Mouse (Mus musculus): ENCODE data around the gene Uqcc3. TPM values are rescaled to one million over a fixed set of nuclear protein-coding genes. Genes with fewer than 3 reads are reported as not detected.
"Not testable (repeated sequence)": the region's sequence is repeated elsewhere in the genome, so short reads cannot be mapped to it uniquely, and the experiment has no call there.

Uqcc3 gene
- polyA plus RNA-seq, 1 experiment from 2014 or later = 59.0 TPM

DNA sequence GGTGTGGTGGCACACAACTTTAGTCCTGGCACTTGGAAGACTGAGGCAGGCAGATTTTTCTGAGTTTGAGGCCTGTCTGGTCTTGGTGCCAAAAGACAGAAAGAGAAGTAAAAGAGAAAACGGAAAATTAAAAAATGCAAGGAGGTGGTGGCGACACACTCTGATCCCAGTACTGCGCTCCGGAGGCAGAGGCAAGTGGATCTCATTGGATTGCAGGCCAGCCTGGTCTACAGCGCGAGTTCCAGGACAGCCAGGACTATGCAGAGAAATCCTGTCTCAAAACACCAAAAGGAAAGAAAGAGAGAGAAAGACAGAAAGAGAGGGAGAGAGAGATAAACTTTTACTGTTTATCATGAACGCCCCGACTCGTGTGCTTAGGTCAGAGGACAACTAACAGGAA, 9.9 kb downstream of the Uqcc3 start:
- peak overlapping the region; percentile 80 for H3K4me3 ChIP-seq (ENCODE audit: low read depth, low read length)
- no peaks in the 10 kb centered on the region for H3K9me3 ChIP-seq (replicated peaks; ENCODE audit: control insufficient read depth, low read length)
- peak overlapping the region; percentile 91 for H3K4me2 ChIP-seq
- ATAC-seq (replicated peaks; ENCODE audit: insufficient number of reproducible peaks, low FRiP score, low TSS enrichment) = no peak; the same call in 1 of the 2 replicates
- WGBS (ENCODE audit: insufficient replicate concordance) = 47% methylated on average over 9 of the region's 9 CpGs
- H3K9ac ChIP-seq (ENCODE audit: low read depth, low read length) = peak overlapping the region; percentile 80
- H3K36me3 ChIP-seq (ENCODE audit: control insufficient read depth, insufficient read depth, low read length) = peaks cover 5% of the 10 kb centered on the region; the same call in 1 of the 2 replicates
- H3K4me1 ChIP-seq (ENCODE audit: control insufficient read depth, insufficient read depth, low read length) = peaks cover 6% of the 10 kb centered on the region
- no peaks in the 10 kb centered on the region for H3K27me3 ChIP-seq (ENCODE audit: control insufficient read depth, insufficient read depth, low read length)
- peak overlapping the region; percentile 76 for H3K27ac ChIP-seq (ENCODE audit: low read depth, low read length)

DNA sequence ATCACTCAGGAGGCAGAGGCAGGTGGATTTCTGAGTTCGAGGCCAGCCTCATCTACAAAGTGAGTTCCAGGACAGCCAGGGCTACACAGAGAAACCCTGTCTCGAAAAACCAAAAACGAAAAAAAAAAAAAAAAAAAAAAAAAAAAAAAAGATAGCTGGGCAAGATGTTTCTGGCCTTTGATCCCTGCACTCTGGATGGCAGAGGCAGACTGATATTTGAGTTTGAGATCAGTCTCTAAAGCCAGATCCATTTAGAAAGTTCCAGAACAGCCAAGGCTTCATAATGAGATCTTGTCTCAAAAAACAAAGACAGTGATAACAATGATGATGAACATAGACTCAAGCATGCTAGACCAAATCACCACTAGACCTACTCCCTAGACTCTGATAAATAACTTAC, 10.3 kb downstream of the Uqcc3 start:
- not testable (repeated sequence) for ATAC-seq (replicated peaks; ENCODE audit: insufficient number of reproducible peaks, low FRiP score, low TSS enrichment); H3K9ac ChIP-seq (ENCODE audit: low read depth, low read length); H3K27me3 ChIP-seq (ENCODE audit: control insufficient read depth, insufficient read depth, low read length); H3K4me1 ChIP-seq (ENCODE audit: control insufficient read depth, insufficient read depth, low read length); H3K27ac ChIP-seq (ENCODE audit: low read depth, low read length); H3K36me3 ChIP-seq (ENCODE audit: control insufficient read depth, insufficient read depth, low read length); H3K9me3 ChIP-seq (replicated peaks; ENCODE audit: control insufficient read depth, low read length)
- Histone ChIP-seq H3K4me3 (ENCODE audit: low read depth, low read length) (peak overlapping the region; percentile 80; the same call in 1 of the 2 replicates), H3K4me2 (peak overlapping the region; percentile 91)
- 56% methylated on average over 3 of the region's 3 CpGs for WGBS (ENCODE audit: insufficient replicate concordance)

DNA sequence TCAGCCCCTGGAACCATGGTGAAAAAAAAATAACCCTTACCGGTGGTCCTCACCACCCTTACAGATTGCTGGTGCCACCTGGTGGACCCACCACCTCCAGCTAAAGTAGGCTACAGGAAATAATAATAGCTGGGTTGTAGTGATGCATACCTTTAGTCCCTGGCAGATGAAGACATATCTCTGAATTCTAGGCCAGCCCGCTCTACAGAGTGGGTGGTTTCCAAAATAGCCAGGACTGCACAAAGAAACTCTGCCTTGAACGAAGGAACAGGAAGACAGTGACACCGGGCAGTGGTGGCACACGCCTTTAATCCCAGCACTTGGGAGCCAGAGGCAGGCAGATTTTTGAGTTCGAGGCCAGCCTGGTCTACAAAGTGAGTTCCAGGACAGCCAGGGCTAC, 16.5 kb downstream of the Uqcc3 start:
- Histone ChIP-seq H3K27me3 (ENCODE audit: control insufficient read depth, insufficient read depth, low read length) (no peaks in the 10 kb centered on the region), H3K27ac (ENCODE audit: low read depth, low read length) (no peak overlapping the region), H3K9ac (ENCODE audit: low read depth, low read length) (no peak overlapping the region), H3K4me1 (ENCODE audit: control insufficient read depth, insufficient read depth, low read length) (no peaks in the 10 kb centered on the region), H3K4me2 (no peak overlapping the region), H3K36me3 (ENCODE audit: control insufficient read depth, insufficient read depth, low read length) (no peaks in the 10 kb centered on the region), H3K4me3 (ENCODE audit: low read depth, low read length) (no peak overlapping the region), H3K9me3 (replicated peaks; ENCODE audit: control insufficient read depth, low read length) (no peaks in the 10 kb centered on the region)
- ATAC-seq (replicated peaks; ENCODE audit: insufficient number of reproducible peaks, low FRiP score, low TSS enrichment) = no peak
- 73% methylated on average over 6 of the region's 6 CpGs for WGBS (ENCODE audit: insufficient replicate concordance)

DNA sequence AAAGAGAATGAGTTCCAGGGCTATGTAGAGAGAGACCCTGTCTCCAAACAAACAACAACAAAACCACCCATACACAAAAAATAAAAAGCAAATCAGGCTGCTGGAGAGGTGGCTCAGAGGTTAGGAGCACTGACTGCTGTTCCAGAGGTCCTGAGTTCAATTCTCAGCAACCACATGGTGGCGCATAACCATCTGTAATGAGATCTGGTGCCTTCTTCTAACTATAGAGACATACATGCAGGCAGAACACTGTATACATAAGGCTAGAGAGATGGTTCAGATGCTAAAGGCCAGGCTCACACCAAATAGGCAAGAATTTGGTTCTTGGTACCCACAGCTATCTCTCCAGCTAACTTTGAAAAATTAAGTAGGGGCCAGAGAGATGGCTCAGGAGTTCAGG, 21.7 kb downstream of the Uqcc3 start:
- no peaks in the 10 kb centered on the region for H3K36me3 ChIP-seq (ENCODE audit: control insufficient read depth, insufficient read depth, low read length)
- 11% methylated on average over 1 of the region's 1 CpGs for WGBS (ENCODE audit: insufficient replicate concordance)
- no peaks in the 10 kb centered on the region for H3K9me3 ChIP-seq (replicated peaks; ENCODE audit: control insufficient read depth, low read length)
- H3K4me1 ChIP-seq (ENCODE audit: control insufficient read depth, insufficient read depth, low read length) = no peaks in the 10 kb centered on the region
- ATAC-seq (replicated peaks; ENCODE audit: insufficient number of reproducible peaks, low FRiP score, low TSS enrichment) = no peak
- no peak overlapping the region for H3K27ac ChIP-seq (ENCODE audit: low read depth, low read length)
- H3K4me3 ChIP-seq (ENCODE audit: low read depth, low read length) = no peak overlapping the region
- H3K4me2 ChIP-seq = no peak overlapping the region
- H3K9ac ChIP-seq (ENCODE audit: low read depth, low read length) = no peak overlapping the region
- H3K27me3 ChIP-seq (ENCODE audit: control insufficient read depth, insufficient read depth, low read length) = no peaks in the 10 kb centered on the region

DNA sequence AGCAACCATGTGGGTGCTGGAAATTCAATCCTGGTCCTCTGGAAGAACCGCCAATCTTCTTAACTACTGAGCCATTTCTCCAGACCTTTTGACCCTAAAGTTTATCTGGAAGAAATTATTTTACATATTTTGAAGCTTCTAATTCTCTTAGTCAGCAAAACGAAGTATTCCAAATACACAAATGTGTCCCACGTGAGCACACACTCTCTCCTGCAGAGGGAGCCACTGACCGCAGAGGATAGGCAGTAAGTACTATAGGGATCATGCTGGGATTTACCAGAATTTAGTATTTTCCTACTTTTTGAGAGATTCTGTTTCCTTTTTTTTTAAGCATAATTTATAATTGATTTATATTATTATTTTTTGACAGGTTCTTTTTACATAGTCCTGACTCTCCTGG, 23.0 kb downstream of the Uqcc3 start:
- 46% methylated on average over 4 of the region's 4 CpGs for WGBS (ENCODE audit: insufficient replicate concordance)
- Histone ChIP-seq H3K36me3 (ENCODE audit: control insufficient read depth, insufficient read depth, low read length) (no peaks in the 10 kb centered on the region), H3K4me1 (ENCODE audit: control insufficient read depth, insufficient read depth, low read length) (no peaks in the 10 kb centered on the region), H3K4me3 (ENCODE audit: low read depth, low read length) (no peak overlapping the region), H3K9me3 (replicated peaks; ENCODE audit: control insufficient read depth, low read length) (no peaks in the 10 kb centered on the region), H3K4me2 (no peak overlapping the region), H3K9ac (ENCODE audit: low read depth, low read length) (no peak overlapping the region), H3K27ac (ENCODE audit: low read depth, low read length) (no peak overlapping the region), H3K27me3 (ENCODE audit: control insufficient read depth, insufficient read depth, low read length) (no peaks in the 10 kb centered on the region)
- no peak for ATAC-seq (replicated peaks; ENCODE audit: insufficient number of reproducible peaks, low FRiP score, low TSS enrichment)

DNA sequence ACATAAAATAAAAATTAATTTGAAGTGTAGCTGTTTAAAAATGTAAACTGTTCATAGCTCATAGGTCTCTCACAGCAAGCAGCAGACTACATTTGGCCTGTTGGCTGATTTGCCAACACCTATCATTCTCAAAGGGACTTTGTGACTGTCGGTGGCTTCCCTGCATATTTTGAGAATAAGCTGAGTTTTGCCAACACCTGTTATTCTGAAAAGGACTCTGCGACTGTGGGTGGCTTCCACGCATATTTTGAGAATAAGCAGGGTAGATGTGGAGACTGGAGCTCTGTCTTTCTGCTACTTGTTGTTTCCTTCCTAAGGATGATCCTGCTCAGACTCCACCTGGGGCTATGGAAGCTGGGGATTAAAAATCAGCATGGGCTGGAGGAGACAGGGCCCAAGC, 27.6 kb downstream of the Uqcc3 start:
- Histone ChIP-seq H3K27ac (ENCODE audit: low read depth, low read length) (no peak overlapping the region), H3K36me3 (ENCODE audit: control insufficient read depth, insufficient read depth, low read length) (no peaks in the 10 kb centered on the region), H3K4me3 (ENCODE audit: low read depth, low read length) (no peak overlapping the region), H3K9me3 (replicated peaks; ENCODE audit: control insufficient read depth, low read length) (no peaks in the 10 kb centered on the region), H3K9ac (ENCODE audit: low read depth, low read length) (no peak overlapping the region), H3K27me3 (ENCODE audit: control insufficient read depth, insufficient read depth, low read length) (no peaks in the 10 kb centered on the region), H3K4me1 (ENCODE audit: control insufficient read depth, insufficient read depth, low read length) (peaks cover 4% of the 10 kb centered on the region; the same call in 1 of the 2 replicates), H3K4me2 (no peak overlapping the region)
- ATAC-seq (replicated peaks; ENCODE audit: insufficient number of reproducible peaks, low FRiP score, low TSS enrichment) = no peak
- 71% methylated on average over 3 of the region's 3 CpGs for WGBS (ENCODE audit: insufficient replicate concordance)

DNA sequence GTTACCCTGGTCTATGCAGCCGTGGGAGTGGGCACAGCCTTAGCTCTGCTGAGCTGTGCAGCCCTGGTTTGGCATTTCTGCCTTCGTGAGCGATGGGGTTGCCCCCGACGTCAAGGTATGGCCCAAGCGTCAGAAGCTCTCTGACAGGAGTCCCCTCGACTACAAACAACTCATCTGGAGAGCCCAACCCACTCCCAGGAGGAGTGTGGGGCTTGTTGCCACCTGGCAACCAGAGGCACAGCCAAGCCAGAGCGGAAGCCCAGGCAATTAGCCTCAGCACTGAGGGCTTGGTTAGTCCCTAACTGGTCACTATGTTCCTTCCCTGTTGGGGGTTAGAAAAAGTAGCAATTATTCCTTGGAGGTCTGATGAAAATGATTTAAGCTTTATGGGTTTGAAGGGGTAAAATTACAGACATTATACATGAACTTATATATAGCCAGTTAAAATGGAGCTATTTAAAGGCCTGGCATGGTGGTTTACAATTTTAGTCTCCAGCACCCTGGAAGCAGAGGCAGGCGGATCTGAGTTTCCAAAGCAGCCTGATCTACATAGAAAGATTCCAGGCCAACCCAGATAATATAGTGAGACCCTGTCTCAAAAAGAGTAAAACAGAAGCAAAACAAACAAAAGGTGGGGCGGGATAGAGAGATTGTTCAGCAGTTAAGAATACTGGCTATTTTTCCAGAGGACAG, 28.3 kb downstream of the Uqcc3 start:
- no peak for ATAC-seq (replicated peaks; ENCODE audit: insufficient number of reproducible peaks, low FRiP score, low TSS enrichment)
- Histone ChIP-seq H3K27me3 (ENCODE audit: control insufficient read depth, insufficient read depth, low read length) (no peaks in the 10 kb centered on the region), H3K9me3 (replicated peaks; ENCODE audit: control insufficient read depth, low read length) (no peaks in the 10 kb centered on the region), H3K4me3 (ENCODE audit: low read depth, low read length) (no peak overlapping the region), H3K9ac (ENCODE audit: low read depth, low read length) (no peak overlapping the region), H3K4me1 (ENCODE audit: control insufficient read depth, insufficient read depth, low read length) (peaks cover 4% of the 10 kb centered on the region; the same call in 1 of the 2 replicates), H3K27ac (ENCODE audit: low read depth, low read length) (no peak overlapping the region), H3K36me3 (ENCODE audit: control insufficient read depth, insufficient read depth, low read length) (no peaks in the 10 kb centered on the region), H3K4me2 (no peak overlapping the region)
- 47% methylated on average over 10 of the region's 10 CpGs for WGBS (ENCODE audit: insufficient replicate concordance)

DNA sequence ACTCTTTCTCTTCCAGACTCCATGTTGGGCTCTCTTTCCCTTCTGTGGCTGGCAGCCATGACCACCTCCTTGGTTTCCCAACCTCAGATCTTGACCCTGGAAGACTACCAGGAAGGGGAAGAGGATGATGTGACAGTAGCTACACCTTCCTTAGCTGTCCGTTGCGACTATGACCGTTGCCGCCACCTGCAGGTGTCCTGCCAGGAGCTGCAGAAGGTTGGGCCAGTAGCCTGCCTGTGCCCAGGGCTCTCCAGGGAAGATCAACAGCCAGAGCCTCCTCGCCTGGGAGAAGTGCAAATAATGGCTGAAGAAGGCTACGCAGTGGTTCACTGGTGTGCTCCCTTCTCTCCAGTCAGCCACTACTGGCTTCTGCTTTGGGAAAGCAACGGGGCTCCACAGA, 29.1 kb downstream of the Uqcc3 start:
- Histone ChIP-seq H3K4me3 (ENCODE audit: low read depth, low read length) (no peak overlapping the region), H3K9me3 (replicated peaks; ENCODE audit: control insufficient read depth, low read length) (no peaks in the 10 kb centered on the region), H3K27me3 (ENCODE audit: control insufficient read depth, insufficient read depth, low read length) (no peaks in the 10 kb centered on the region), H3K27ac (ENCODE audit: low read depth, low read length) (no peak overlapping the region), H3K36me3 (ENCODE audit: control insufficient read depth, insufficient read depth, low read length) (0 out of 2 replicates have a peak, but pooled peaks cover 3% of the 10 kb centered on the region), H3K4me2 (no peak overlapping the region), H3K9ac (ENCODE audit: low read depth, low read length) (no peak overlapping the region), H3K4me1 (ENCODE audit: control insufficient read depth, insufficient read depth, low read length) (peaks cover 4% of the 10 kb centered on the region; the same call in 1 of the 2 replicates)
- 41% methylated on average over 7 of the region's 7 CpGs for WGBS (ENCODE audit: insufficient replicate concordance)
- ATAC-seq (replicated peaks; ENCODE audit: insufficient number of reproducible peaks, low FRiP score, low TSS enrichment) = no peak

DNA sequence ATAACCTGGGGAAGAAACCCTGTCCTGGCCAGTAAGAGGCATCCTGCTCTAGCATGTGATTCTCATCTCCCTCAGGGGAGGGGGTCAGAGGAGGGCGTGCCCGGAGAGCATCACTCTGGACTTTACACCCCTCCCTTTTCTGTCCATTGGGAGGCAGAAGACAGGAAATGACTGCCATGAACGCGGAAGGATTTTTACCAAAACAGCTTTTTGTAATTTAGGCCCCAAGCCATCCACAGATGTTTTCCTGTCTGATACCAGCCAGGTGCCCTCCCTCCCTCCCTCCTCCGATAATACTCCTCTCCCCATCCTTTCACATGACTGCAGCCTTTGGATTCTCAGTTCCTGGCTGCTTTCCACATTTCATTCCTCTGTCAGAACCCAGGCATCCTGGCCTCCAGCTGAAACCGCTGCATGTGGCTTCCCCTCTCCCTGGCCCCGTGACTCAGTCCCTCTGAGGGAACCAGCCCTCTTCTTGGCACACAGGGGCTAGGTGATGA, 30.3 kb downstream of the Uqcc3 start, which contains the start of gene Lrrn4cl:
TSS of gene Lrrn4cl (plus strand) at position 367 of the 500 bp plus-strand sequence.
- ATAC-seq (replicated peaks; ENCODE audit: insufficient number of reproducible peaks, low FRiP score, low TSS enrichment) = no peak; the same call in 1 of the 2 replicates
- H3K9ac ChIP-seq (ENCODE audit: low read depth, low read length) = no peak within 1 kb of the TSS
- WGBS (ENCODE audit: insufficient replicate concordance) = 26% methylated on average over 7 of the region's 7 CpGs
- no peaks in the 10 kb centered on the region for H3K27me3 ChIP-seq (ENCODE audit: control insufficient read depth, insufficient read depth, low read length)
- H3K4me2 ChIP-seq = peak within 1 kb of the TSS; percentile 7; the same call in 1 of the 2 replicates
- peaks cover 4% of the 10 kb centered on the region; the same call in 1 of the 2 replicates for H3K4me1 ChIP-seq (ENCODE audit: control insufficient read depth, insufficient read depth, low read length)
- H3K36me3 ChIP-seq (ENCODE audit: control insufficient read depth, insufficient read depth, low read length) = 0 out of 2 replicates have a peak, but pooled peaks cover 3% of the 10 kb centered on the region
- no peak within 1 kb of the TSS for H3K27ac ChIP-seq (ENCODE audit: low read depth, low read length)
- H3K4me3 ChIP-seq (ENCODE audit: low read depth, low read length) = no peak within 1 kb of the TSS
- H3K9me3 ChIP-seq (replicated peaks; ENCODE audit: control insufficient read depth, low read length) = no peaks in the 10 kb centered on the region
